Mouse (Mus musculus): ENCODE data around the gene Sgk1.

- TF ChIP-seq POLR2A (IDR thresholded peaks at IDR 0.05; ENCODE audit: borderline replicate concordance, insufficient read depth, low read length) (no peak), CTCF (IDR thresholded peaks at IDR 0.05; ENCODE audit: borderline replicate concordance, insufficient read depth, low read depth, low read length) (no peak)
Observed at GRCm38 (mm10) chr10:21945195-21945594, 63.2 kb downstream of the Sgk1 start.
